Mouse (Mus musculus): Measurements from ENCODE around the gene Pde4a. TPM values are rescaled to one million over a fixed set of nuclear protein-coding genes. Genes with fewer than 3 reads are reported as not detected.

Pde4a gene
- 4.0 and 5.1 TPM in 2 replicates for polyA plus RNA-seq (2012; rRNA removed)

GRCm38 (mm10) chr9:21165041-21165951, at the start of gene Pde4a:
Gene Pde4a (plus strand): TSS chr9:21165714.

GRCm38 (mm10) chr9:21131059-21131956, 34.2 kb upstream of the Pde4a start, which contains the start of gene Tyk2:
Gene Tyk2 (minus strand): TSS chr9:21131243.

GRCm38 (mm10) chr9:21149654-21150419, 15.7 kb upstream of the Pde4a start, which contains the start of gene Cdc37:
Gene Cdc37 (minus strand): TSS chr9:21149982.

GRCm38 (mm10) chr9:21238733-21239464, 73.4 kb downstream of the Pde4a start, which contains the start of gene Keap1:
Gene Keap1 (minus strand): TSS chr9:21239361.

GRCm38 (mm10) chr9:21248326-21248725, 82.8 kb downstream of the Pde4a start, which contains the start of gene S1pr5:
Gene S1pr5 (minus strand): TSS chr9:21248443.

Other genes starting within 250 kb of the Pde4a start
- 119 and 139 TPM in 2 replicates for gene Dnmt1, start 205.8 kb upstream of the Pde4a start, polyA plus RNA-seq (2012; rRNA removed)
- gene S1pr2, start 188.9 kb upstream of the Pde4a start, polyA plus RNA-seq (2012; rRNA removed), result 5.4 and 14.5 TPM in 2 replicates
- gene Mrpl4, start 163.0 kb upstream of the Pde4a start, polyA plus RNA-seq (2012; rRNA removed), result 54.5 and 78.4 TPM in 2 replicates
- gene Icam1, start 149.7 kb upstream of the Pde4a start, polyA plus RNA-seq (2012; rRNA removed), result 3.5 and 4.1 TPM in 2 replicates
- gene Icam4, start 136.3 kb upstream of the Pde4a start, polyA plus RNA-seq (2012; rRNA removed), result 4.4 and 5.4 TPM in 2 replicates
- gene Icam5, start 133.6 kb upstream of the Pde4a start, polyA plus RNA-seq (2012; rRNA removed), result 0.14 and 0.22 TPM in 2 replicates
- 1.4 and 1.8 TPM in 2 replicates for gene Zglp1, start 98.6 kb upstream of the Pde4a start, polyA plus RNA-seq (2012; rRNA removed)
- gene Gm49373, start 92.6 kb upstream of the Pde4a start, polyA plus RNA-seq (2012; rRNA removed), result 2.5 and 2.7 TPM in 2 replicates
- 61.0 and 83.1 TPM in 2 replicates for gene Fdx1l, start 92.1 kb upstream of the Pde4a start, polyA plus RNA-seq (2012; rRNA removed)
- 4.6 and 6.0 TPM in 2 replicates for gene Gm38431, start 73.7 kb upstream of the Pde4a start, polyA plus RNA-seq (2012; rRNA removed)
- 67.6 and 85.0 TPM in 2 replicates for gene Raver1, start 73.7 kb upstream of the Pde4a start, polyA plus RNA-seq (2012; rRNA removed)
- gene Tyk2, start 34.5 kb upstream of the Pde4a start, polyA plus RNA-seq (2012; rRNA removed), result 11.6 and 13.8 TPM in 2 replicates
- 303 and 377 TPM in 2 replicates for gene Cdc37, start 15.7 kb upstream of the Pde4a start, polyA plus RNA-seq (2012; rRNA removed)
- 23.3 and 33.5 TPM in 2 replicates for gene Keap1, start 73.6 kb downstream of the Pde4a start, polyA plus RNA-seq (2012; rRNA removed)
- gene S1pr5, start 82.7 kb downstream of the Pde4a start, polyA plus RNA-seq (2012; rRNA removed), result 0.13 and 0.47 TPM in 2 replicates
- 27.7 and 29.9 TPM in 2 replicates for gene Atg4d, start 99.6 kb downstream of the Pde4a start, polyA plus RNA-seq (2012; rRNA removed)
- 45.0 and 53.8 TPM in 2 replicates for gene Kri1, start 122.3 kb downstream of the Pde4a start, polyA plus RNA-seq (2012; rRNA removed)
- gene Cdkn2d, start 125.7 kb downstream of the Pde4a start, polyA plus RNA-seq (2012; rRNA removed), result 41.8 and 73.1 TPM in 2 replicates
- gene Ap1m2, start 146.6 kb downstream of the Pde4a start, polyA plus RNA-seq (2012; rRNA removed), result 1.7 and 3.2 TPM in 2 replicates
- 50.7 and 79.8 TPM in 2 replicates for gene Slc44a2, start 155.0 kb downstream of the Pde4a start, polyA plus RNA-seq (2012; rRNA removed)
- 196 and 241 TPM in 2 replicates for gene Ilf3, start 202.2 kb downstream of the Pde4a start, polyA plus RNA-seq (2012; rRNA removed)
- 74.3 and 76.9 TPM in 2 replicates for gene Qtrt1, start 246.1 kb downstream of the Pde4a start, polyA plus RNA-seq (2012; rRNA removed)